Mouse (Mus musculus): ENCODE data around the gene Ephb1.

Ephb1 gene

GRCm38 (mm10) chr9:102306645-102307415 is 47.7 kb downstream of the Ephb1 start:
- no peak for DNase-seq (ENCODE audit: low read depth, low spot score)

GRCm38 (mm10) chr9:102305432-102306100 is 48.9 kb downstream of the Ephb1 start:
- no peak for DNase-seq (ENCODE audit: low read depth, low spot score)

GRCm38 (mm10) chr9:102304796-102305195 is 49.7 kb downstream of the Ephb1 start:
- no peak for DNase-seq (ENCODE audit: low read depth, low spot score)

- no peak for DNase-seq (ENCODE audit: low read depth, low spot score)
Measured at GRCm38 (mm10) chr9:102303882-102304281, 50.6 kb downstream of the Ephb1 start.

GRCm38 (mm10) chr9:102300985-102301384 is 53.5 kb downstream of the Ephb1 start:
- no peak for DNase-seq (ENCODE audit: low read depth, low spot score)

- no peak for DNase-seq (ENCODE audit: low read depth, low spot score)
Measured at GRCm38 (mm10) chr9:102298741-102299140, 55.8 kb downstream of the Ephb1 start.

- no peak for DNase-seq (ENCODE audit: low read depth, low spot score)
Measured at GRCm38 (mm10) chr9:102297986-102298385, 56.5 kb downstream of the Ephb1 start.

- DNase-seq (ENCODE audit: low read depth, low spot score) = no peak
Measured at GRCm38 (mm10) chr9:102297176-102297575, 57.3 kb downstream of the Ephb1 start.

- no peak for DNase-seq (ENCODE audit: low read depth, low spot score)
Measured at GRCm38 (mm10) chr9:102293605-102294004, 60.9 kb downstream of the Ephb1 start.

- no peak for DNase-seq (ENCODE audit: low read depth, low spot score)
Measured at GRCm38 (mm10) chr9:102291230-102291629, 63.3 kb downstream of the Ephb1 start.

- DNase-seq (ENCODE audit: low read depth, low spot score) = no peak
Measured at GRCm38 (mm10) chr9:102288356-102288755, 66.1 kb downstream of the Ephb1 start.

- DNase-seq (ENCODE audit: low read depth, low spot score) = no peak
Measured at GRCm38 (mm10) chr9:102275931-102276330, 78.6 kb downstream of the Ephb1 start.

- DNase-seq (ENCODE audit: low read depth, low spot score) = no peak
Measured at GRCm38 (mm10) chr9:102274016-102274415, 80.5 kb downstream of the Ephb1 start.

- DNase-seq (ENCODE audit: low read depth, low spot score) = no peak
Measured at GRCm38 (mm10) chr9:102273469-102273808, 81.1 kb downstream of the Ephb1 start.

GRCm38 (mm10) chr9:102272731-102273468 is 81.6 kb downstream of the Ephb1 start:
- no peak for DNase-seq (ENCODE audit: low read depth, low spot score)

GRCm38 (mm10) chr9:102270496-102270895 is 84.0 kb downstream of the Ephb1 start:
- no peak for DNase-seq (ENCODE audit: low read depth, low spot score)

GRCm38 (mm10) chr9:102267311-102268027 is 87.0 kb downstream of the Ephb1 start:
- DNase-seq (ENCODE audit: low read depth, low spot score) = peak; percentile 37

- no peak for DNase-seq (ENCODE audit: low read depth, low spot score)
Measured at GRCm38 (mm10) chr9:102263760-102264159, 90.7 kb downstream of the Ephb1 start.

- peak; percentile 86 for DNase-seq (ENCODE audit: low read depth, low spot score)
Measured at GRCm38 (mm10) chr9:102262100-102262501, 92.4 kb downstream of the Ephb1 start.

- no peak for DNase-seq (ENCODE audit: low read depth, low spot score)
Measured at GRCm38 (mm10) chr9:102261511-102261910, 93.0 kb downstream of the Ephb1 start.

- DNase-seq (ENCODE audit: low read depth, low spot score) = no peak
Measured at GRCm38 (mm10) chr9:102256407-102256806, 98.1 kb downstream of the Ephb1 start.

- DNase-seq (ENCODE audit: low read depth, low spot score) = no peak
Measured at GRCm38 (mm10) chr9:102255803-102256202, 98.7 kb downstream of the Ephb1 start.

Data from ES-CJ7 (cell line).